Mouse (Mus musculus) embryonic facial prominence, embryonic 11.5 days (tissue): ENCODE measurements around the gene Adcy1. TPM values are rescaled to one million over a fixed set of nuclear protein-coding genes. Genes with fewer than 3 reads are reported as not detected.
"Not testable (repeated sequence)": the region's sequence is repeated elsewhere in the genome, so short reads cannot be mapped to it uniquely, and the experiment has no call there.

Experiments
- ATAC-seq: fragments of 200-750 bp; cut with Nextera tagmentation; replicated peaks from 2 replicates; pipeline ENCODE4 v1.8.0; 2017; ENCODE audit warnings: low read depth; ENCODE audit not compliant: insufficient number of reproducible peaks, low FRiP score, low TSS enrichment
- DNase-seq: peaks from one replicate; pipeline ENCODE4 v3.0.0-alpha.2; 2015; ENCODE audit warnings: low spot score
- H3K27ac ChIP-seq: fragments of 300-500 bp; sonication (generic); replicated peaks from 2 replicates; pipeline ENCODE4 v1.5.1; 2014; ENCODE audit warnings: mild to moderate bottlenecking, low read depth, low read length, control low read depth
- H3K27me3 ChIP-seq: fragments of 300-500 bp; sonication (generic); 2 replicates; pipeline ENCODE4 v1.6.1; 2014; ENCODE audit warnings: mild to moderate bottlenecking, low read length, moderate library complexity, mixed read lengths; ENCODE audit not compliant: control insufficient read depth, insufficient read depth
- H3K36me3 ChIP-seq: fragments of 300-500 bp; sonication (generic); replicated peaks from 2 replicates; pipeline ENCODE4 v1.6.1; 2014; ENCODE audit warnings: low read depth, mild to moderate bottlenecking, low read length, moderate library complexity, mixed read lengths; ENCODE audit not compliant: control insufficient read depth, insufficient read depth
- H3K4me1 ChIP-seq: fragments of 300-500 bp; sonication (generic); 2 replicates; pipeline ENCODE4 v1.6.1; 2014; ENCODE audit warnings: low read length, mixed read lengths; ENCODE audit not compliant: control insufficient read depth, insufficient read depth
- H3K4me2 ChIP-seq: fragments of 300-500 bp; sonication (generic); 2 replicates; pipeline ENCODE4 v1.6.1; 2014; ENCODE audit warnings: low read depth, mild to moderate bottlenecking, control low read depth, low read length, moderate library complexity
- H3K4me3 ChIP-seq: fragments of 300-500 bp; sonication (generic); 2 replicates; pipeline ENCODE4 v1.5.1; 2014; ENCODE audit warnings: low read depth, low read length, control low read depth
- H3K9ac ChIP-seq: fragments of 300-500 bp; sonication (generic); replicated peaks from 2 replicates; pipeline ENCODE4 v1.6.1; 2014; ENCODE audit warnings: mild to moderate bottlenecking, control low read depth, low read length
- H3K9me3 ChIP-seq: fragments of 300-500 bp; sonication (generic); replicated peaks from 2 replicates; pipeline ENCODE4 v1.6.1; 2016; ENCODE audit warnings: mild to moderate bottlenecking, low read length, inconsistent platforms, mixed read lengths; ENCODE audit not compliant: control insufficient read depth
- WGBS: fragments of 180-500 bp; shearing (Covaris S2); extraction: QIAGEN DNeasy Blood & Tissue Kit; methylation state at CpG from one replicate; pipeline ENCODE4 v1.1.7; 2014; 5-methylcytosine and 5-hydroxymethylcytosine counted together
- polyA plus RNA-seq: library from polyadenylated mRNA; unstranded; fragments of >200 nt; fragmentation: Nextera tagmentation; extraction: Ambion mirVana; gene quantifications from 2 replicates; pipeline ENCODE4 v1.2.1, GENCODE M21; 2014

The Adcy1 gene
- polyA plus RNA-seq, 1 experiment from 2014 or later, result 1.3 TPM

DNA sequence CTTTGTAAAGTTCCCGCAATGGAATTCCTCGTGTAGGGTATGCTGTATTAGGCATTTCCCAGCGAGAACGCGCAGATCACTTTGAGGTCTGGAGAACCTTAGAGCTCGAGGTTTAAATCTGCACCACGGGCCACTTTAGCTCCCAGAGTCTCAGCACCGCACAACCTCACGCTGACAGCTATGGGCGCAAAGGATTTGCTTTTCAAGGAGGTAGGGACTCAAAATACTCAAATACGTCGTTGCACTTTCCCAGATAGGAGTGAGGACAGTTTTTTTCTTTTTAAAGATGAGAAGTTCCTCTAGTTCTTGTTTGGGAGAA is 151.0 kb downstream of the Adcy1 start:
- Histone ChIP-seq H3K9me3 (no peaks in the 10 kb centered on the region), H3K27me3 (peaks cover 18% of the 10 kb centered on the region), H3K9ac (no peak overlapping the region), H3K4me3 (peak overlapping the region; percentile 54), H3K4me1 (no peaks in the 10 kb centered on the region), H3K4me2 (peak overlapping the region; percentile 91), H3K27ac (no peak overlapping the region), H3K36me3 (no peaks in the 10 kb centered on the region)
- ATAC-seq (no peak), DNase-seq (no peak)
- under 1% methylated on average over 12 of the region's 12 CpGs for WGBS

DNA sequence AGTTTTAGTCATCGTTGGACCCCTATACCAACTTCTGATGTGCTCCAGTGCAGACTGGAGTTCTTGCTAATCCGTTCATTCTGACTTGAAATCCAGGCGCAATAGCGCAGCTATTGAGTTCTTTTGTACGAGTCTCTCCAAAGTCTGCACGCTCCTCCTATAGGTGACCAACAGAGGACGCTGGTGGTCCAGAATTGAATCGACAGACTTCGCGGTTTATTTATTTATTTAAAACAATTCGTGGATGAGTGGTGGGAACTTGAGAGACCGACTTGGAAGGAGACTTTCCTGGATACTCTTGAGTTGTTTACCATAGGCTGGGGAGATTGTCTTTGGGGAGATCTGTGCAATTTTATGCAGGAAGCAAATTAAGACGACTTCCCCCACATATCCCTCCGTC is 151.5 kb downstream of the Adcy1 start:
- H3K4me1 ChIP-seq, result no peaks in the 10 kb centered on the region
- H3K36me3 ChIP-seq, result no peaks in the 10 kb centered on the region
- H3K9ac ChIP-seq, result no peak overlapping the region
- H3K4me3 ChIP-seq, result no peak overlapping the region
- ATAC-seq (no peak), DNase-seq (peak; percentile 87)
- no peak overlapping the region for H3K27ac ChIP-seq
- H3K4me2 ChIP-seq, result peak overlapping the region; percentile 91; the same call in 1 of the 2 replicates
- peaks cover 18% of the 10 kb centered on the region for H3K27me3 ChIP-seq
- H3K9me3 ChIP-seq, result no peaks in the 10 kb centered on the region
- 5% methylated on average over 14 of the region's 14 CpGs for WGBS

DNA sequence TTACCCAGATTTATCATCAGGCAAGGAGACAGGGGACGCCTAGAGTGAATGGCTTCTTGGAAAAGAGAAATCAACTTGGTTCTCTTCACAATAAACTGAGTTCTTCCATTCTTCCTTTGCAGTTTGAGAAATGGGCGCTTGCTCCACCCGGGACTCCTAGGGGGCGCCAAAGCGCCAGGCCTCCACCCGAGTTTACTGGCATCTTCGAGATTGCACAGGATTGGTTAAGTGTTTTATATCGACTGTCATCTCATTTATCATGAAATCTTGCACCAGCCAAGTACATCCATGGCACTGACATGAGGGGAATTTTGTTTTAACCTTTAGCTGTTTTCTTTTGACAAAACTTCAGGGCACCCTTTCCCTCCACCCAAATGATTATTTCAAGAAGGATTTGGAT is 152.4 kb downstream of the Adcy1 start:
- H3K4me2 ChIP-seq, result no peak overlapping the region
- peak; percentile 78 for DNase-seq
- 10% methylated on average over 8 of the region's 8 CpGs for WGBS
- no peaks in the 10 kb centered on the region for H3K9me3 ChIP-seq
- no peak overlapping the region for H3K4me3 ChIP-seq
- no peak overlapping the region for H3K27ac ChIP-seq
- no peak for ATAC-seq
- no peaks in the 10 kb centered on the region for H3K4me1 ChIP-seq
- H3K9ac ChIP-seq, result no peak overlapping the region
- H3K36me3 ChIP-seq, result no peaks in the 10 kb centered on the region
- peaks cover 18% of the 10 kb centered on the region for H3K27me3 ChIP-seq

DNA sequence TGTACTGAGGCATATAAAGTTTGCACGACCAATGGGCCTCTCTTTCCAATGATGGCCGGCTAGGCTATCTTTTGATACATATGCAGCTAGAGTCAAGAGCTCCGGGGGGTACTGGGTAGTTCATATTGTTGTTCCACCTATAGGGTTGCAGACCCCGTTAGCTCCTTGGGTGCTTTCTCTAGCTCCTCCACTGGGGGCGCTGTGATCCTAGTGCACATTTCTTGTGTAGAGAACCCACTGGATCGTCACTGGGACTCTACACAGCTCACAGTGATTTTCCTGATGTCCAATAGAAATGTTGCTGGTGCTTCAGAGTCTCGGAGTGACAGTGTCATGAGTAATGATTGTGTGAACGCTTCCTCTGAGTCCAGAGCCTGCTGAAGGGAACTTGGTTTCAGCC is 158.5 kb downstream of the Adcy1 start:
- H3K27me3 ChIP-seq, H3K4me3 ChIP-seq, ATAC-seq, H3K9me3 ChIP-seq, H3K9ac ChIP-seq, H3K4me2 ChIP-seq, H3K27ac ChIP-seq, H3K4me1 ChIP-seq, H3K36me3 ChIP-seq: not testable (repeated sequence)
- 73% methylated on average over 8 of the region's 8 CpGs for WGBS
- DNase-seq, result peak; percentile 27

DNA sequence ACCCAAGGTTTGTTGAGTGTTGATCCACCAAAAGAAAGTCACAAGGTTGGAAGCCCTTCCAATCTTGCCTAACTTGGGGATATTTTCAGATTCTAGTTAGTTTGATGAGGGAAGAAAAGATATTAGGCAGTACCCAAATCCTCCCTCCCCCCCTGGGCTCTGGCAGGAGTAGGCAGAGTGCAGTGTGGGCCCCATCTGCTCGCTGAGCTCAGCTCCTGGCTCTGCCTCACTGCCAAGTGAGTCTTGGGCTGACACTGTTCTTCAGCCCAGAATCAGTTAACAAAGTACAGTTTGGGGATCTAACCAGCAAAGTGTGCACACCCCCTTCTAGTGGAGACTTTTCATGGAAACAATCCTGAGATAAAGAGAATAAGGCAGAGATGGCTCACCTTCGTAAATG is 162.9 kb downstream of the Adcy1 start:
- Histone ChIP-seq H3K4me2 (no peak overlapping the region), H3K4me3 (no peak overlapping the region), H3K4me1 (no peaks in the 10 kb centered on the region; the same call in 1 of the 2 replicates), H3K36me3 (no peaks in the 10 kb centered on the region), H3K27ac (no peak overlapping the region), H3K27me3 (no peaks in the 10 kb centered on the region), H3K9me3 (no peaks in the 10 kb centered on the region), H3K9ac (no peak overlapping the region)
- DNase-seq (no peak), ATAC-seq (no peak)
- WGBS, result 79% methylated on average over 2 of the region's 2 CpGs

DNA sequence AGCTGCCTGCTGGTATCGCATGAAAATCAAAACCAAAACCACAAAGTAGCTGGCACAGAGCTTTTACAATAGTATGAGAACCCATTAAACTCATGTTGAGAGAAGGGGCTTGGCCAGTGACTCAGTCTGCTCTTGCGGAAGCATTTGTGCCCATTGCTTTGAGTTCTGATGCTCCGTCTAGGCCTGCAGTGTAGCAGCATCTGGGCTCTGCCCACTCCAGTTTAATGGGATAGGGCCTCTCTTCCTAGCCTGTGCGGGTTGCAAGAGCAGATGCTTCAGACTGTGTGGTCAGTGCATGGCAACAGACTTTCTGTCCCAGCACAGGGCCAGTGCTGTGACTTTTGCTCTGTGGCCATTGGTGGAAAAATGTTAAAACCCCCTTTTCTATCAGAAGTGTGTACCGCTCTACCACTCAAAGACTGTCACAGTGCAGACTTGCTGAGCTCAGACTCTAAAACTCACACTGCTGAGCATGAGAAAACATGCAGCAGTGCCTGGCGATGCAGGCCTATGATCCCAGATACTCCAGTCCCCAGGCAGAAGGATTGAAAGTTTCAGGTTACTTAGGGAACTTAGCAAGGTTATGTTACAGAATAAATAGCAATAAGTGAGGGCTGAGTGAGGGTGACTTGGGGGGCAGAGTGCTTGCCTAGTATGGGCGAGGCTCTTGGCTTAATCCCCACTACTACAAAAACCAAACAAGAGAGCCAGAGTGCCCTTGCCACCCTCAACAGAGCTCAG is 163.7 kb downstream of the Adcy1 start:
- Histone ChIP-seq H3K27me3 (no peaks in the 10 kb centered on the region), H3K9ac (no peak overlapping the region), H3K36me3 (no peaks in the 10 kb centered on the region), H3K4me3 (no peak overlapping the region), H3K27ac (peak overlapping the region; percentile 52), H3K4me1 (no peaks in the 10 kb centered on the region; the same call in 1 of the 2 replicates), H3K9me3 (no peaks in the 10 kb centered on the region), H3K4me2 (no peak overlapping the region)
- 59% methylated on average over 7 of the region's 7 CpGs for WGBS
- ATAC-seq (peak; percentile 69), DNase-seq (peak; percentile 62)

DNA sequence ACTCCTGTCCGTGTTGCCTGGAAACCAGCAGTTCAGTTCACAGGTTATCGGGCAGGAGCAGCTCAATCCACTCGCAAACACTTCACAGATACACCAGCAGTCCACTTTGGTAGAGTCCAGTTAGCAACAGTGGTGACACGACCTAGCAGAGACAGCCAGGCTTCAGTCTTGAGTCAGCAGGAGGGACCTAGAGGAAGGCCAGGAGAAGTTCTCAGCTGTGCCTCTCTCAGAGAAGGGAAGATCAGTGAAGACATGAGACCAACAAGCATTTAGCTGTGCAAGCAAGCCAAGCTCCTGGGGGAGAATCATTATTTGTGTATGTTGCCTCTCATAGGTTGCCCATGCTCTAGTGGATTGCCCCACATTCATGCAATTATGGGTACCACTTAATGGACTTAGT is 164.8 kb downstream of the Adcy1 start:
- Histone ChIP-seq H3K27me3 (no peaks in the 10 kb centered on the region), H3K9me3 (no peaks in the 10 kb centered on the region), H3K9ac (no peak overlapping the region), H3K4me2 (no peak overlapping the region), H3K4me1 (no peaks in the 10 kb centered on the region; the same call in 1 of the 2 replicates), H3K27ac (no peak overlapping the region), H3K4me3 (no peak overlapping the region), H3K36me3 (no peaks in the 10 kb centered on the region)
- DNase-seq, result no peak
- ATAC-seq, result no peak
- WGBS, result 90% methylated on average over 4 of the region's 4 CpGs
